Mouse (Mus musculus): ENCODE measurements around the gene Olfr876.
A peak's percentile ranks its signal among the peaks of the same experiment; 100 is the strongest.
"Not testable (repeated sequence)": the region's sequence is repeated elsewhere in the genome, so short reads cannot be mapped to it uniquely, and the experiment has no call there.

Olfr876 gene

DNA sequence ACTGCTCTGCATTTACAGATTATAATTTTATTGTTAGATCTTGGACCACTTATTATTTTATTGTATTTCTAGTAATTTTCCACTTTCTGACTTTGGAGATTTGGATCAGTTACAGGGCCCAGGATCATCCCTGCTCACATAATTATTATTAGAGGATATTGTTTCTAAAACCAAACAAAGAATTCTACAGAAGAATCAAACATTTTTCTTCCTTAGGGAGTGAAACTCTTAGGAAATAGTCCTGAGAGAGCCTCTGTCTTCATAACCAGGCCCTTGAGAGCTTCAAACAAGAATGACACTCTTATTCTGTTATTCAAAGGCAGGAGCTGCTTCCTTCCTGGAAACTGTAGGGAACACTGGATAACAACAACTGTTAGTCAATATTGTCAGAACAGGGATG lies at the start of gene Olfr876:
Gene Olfr876 (plus strand): TSS at position 301 of the 400 bp plus-strand sequence.
- no peak for DNase-seq

DNA sequence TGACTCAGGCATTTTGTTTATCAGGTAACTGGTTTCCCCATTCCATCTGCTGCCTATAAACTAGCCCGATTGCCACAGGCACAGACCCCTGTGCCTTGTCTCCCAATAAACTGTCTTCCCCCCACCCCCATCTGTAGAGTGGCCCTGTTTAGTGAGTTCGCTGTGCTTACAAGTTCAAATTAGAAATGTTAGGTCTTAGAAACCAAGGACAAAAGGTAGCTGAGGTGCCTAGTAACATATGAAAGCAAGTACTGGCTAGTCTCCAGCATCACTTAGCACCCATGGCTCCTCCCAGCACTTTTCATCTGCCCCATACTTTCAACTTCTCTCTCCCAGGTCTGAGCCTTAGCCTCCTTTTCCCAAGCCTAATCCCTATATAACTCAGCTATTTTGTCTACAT lies 41.1 kb upstream of the Olfr876 start:
- no peak for DNase-seq

DNA sequence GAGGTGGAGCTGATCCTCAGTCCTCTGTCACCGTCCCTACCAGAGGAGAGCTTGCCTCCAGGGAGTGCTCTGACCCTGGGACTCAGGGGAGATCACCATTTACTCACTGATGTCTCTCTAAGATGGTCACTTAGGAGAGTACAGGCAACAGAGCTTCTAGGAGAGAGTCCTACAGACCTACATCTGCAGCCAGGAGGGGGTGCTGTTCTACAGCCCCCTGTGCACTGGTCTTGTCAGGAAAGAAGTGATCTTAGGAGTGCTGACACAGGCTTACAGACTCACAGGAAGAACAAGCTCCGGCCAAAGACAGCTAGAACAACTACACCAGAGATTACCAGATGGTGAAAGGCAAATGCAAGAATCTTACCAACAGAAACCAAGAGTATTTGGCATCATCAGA lies 40.3 kb upstream of the Olfr876 start:
- peak; percentile 9 to 12 for DNase-seq

DNA sequence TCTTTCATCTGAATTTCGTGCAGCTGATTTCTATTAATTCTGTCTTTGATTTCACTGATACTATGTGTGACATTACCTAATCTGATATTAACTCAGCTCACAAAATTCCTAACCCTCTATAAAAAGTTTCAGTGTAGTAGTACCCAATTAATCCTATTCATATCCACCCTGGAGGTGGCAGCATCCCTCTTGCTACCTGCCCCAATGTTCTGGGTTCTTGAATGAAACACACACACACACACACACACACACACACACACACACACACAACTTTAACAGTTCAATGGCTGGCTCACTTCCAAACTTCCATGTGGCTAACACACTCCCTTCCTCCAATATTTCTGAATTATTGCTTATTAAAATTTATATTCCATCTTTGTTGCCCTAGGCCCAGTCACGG lies 32.2 kb upstream of the Olfr876 start:
- no peak for DNase-seq

DNA sequence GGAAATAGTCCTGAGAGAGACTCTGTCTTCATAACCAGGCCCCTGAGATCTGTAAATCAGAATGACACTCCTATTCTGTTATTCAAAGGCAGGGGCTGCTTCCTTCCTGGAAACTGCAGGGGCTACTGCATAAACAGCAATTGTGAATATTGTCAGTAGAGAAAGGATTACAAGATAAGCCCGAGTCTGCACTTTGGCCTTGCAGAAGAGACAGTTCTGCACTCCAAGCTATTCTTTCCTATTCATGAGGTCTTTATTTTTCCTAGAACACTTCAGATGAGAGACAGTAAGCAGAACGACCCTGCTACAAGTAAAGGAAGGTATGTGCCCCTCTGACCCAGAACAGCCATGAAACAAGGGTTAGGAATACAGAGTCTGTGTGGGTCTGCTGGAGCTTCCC lies 31.1 kb upstream of the Olfr876 start, which contains the start of gene Olfr875:
Gene Olfr875 (plus strand): TSS at position 99 of the 400 bp plus-strand sequence.
- no peak for DNase-seq

DNA sequence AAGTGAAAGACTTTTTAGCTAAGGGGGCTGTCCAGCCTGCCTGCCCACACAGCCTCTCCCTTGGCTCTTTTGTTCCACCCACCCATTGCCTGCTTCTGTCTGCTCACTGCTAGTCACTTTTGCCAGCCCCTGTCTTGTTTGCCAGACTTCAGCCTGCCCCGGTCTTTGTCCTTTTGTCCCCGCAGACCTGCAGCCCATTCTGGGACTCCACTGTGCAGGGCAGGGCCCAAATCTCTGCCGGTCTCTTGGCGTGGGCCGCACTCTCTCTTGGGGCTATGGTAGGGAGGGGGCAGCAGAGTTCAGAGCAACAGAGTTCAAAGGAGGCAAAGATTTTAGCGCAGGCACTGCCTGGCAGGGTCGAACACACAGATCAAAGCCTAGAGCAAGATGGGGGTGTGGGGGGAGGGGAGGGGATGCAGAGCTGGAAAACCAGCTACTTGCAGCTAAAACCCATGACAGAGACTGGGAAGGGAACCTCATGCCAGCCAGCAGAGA lies 20.0 kb upstream of the Olfr876 start:
- peak; percentile 38 to 54 for DNase-seq

DNA sequence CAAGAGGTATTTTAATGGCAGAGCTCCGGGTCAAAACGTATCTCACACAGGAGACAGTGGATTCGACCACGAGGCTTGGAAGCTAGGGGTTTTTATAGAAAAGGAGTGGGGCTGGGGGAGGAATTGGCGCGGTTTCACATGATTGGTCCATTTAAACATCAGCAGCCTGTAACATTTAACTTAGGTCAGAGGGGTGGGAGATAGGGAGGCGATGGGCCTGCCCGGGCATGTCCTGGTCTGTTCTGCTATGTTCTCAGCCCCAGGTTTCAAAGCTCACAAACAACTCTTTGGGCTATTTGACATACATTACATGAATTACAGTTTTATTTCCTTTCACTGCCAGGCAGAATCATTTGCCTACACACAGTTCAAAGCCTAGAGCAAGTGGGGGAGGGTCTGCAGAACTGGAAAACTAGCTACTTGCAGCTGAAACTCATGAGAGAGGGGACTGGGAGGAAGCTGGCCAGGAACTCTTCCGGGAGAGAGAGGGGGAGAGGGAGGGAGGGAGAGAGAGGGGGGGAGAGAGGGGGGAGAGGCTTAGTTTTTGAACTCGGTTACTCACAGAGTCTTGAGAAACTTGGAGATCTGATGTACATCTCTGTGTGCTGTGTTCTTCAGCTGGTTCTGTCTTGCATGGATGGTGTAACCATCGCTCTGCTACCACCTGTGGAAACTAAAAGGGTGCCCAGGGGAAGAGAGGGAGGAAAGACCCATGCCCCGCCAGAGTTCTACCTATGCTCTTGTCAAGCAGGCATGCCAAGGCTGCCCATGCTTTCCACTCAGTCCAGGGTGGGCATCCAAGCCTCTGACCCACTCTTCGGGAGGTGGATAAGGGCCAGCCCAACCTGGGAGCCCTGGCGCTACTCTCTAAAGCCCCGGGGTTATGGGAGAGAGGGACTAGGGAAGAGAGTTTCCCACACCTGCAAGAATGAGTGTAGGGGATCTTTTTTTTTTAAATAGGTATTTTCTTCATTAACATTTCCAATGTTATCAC lies 19.1 kb upstream of the Olfr876 start:
- DNase-seq: not testable (repeated sequence)

DNA sequence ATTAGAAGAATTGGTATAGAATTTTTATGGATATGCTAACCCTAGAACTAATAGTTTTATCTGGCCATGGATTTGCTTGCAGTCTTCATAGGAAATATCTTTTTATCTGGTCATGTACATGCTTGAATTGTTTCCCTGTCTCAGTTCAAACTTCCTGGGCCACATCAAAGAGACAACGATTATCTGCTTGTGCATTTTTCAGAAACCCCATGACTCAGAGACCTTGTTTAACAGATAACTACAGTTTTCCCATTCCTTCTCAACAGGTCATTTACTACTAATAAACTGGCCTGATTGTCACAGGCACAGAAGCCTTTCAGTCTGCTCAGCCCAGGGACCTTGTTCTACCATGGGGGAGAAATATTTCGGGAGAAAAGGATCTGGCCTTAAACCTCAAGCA lies 16.4 kb upstream of the Olfr876 start:
- no peak for DNase-seq

DNA sequence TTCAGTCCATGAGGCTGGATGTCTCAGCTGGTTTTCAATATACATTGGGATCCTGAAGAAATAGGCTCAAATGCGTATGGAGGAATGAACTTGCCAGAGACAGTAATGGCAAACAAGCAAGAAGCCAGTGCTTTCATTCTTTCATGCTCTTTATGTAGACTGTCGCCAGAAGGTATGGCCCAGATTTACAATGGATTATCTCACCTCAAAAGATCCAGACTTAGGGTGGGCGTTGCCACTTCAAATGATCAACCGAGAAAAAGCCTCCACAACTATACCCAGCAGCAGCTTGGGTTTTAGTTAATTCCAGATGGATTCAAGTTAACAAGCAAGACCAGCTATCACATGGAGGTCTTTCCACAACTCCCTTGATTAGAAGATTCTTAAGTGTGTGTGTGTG lies 776 bp upstream of the Olfr876 start:
- DNase-seq: no peak

DNA sequence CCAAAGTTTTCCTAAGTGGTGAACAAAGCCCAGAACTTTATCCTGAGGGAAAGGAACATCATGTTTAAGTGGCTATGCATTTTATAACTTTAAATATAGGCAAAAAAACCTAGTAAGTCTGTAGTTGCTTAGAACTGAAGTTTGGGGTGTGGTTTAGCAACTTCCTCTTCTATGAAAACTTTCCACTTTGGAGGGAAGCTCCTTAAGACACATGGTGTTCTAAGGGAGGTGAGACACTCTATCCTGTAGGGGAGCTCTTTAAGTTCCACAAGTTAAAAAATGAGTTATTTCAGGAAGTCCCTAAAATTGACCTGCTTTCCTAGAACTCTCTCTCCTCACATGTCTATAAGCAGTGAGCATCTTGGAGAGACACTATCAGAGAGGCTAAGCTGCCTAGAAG lies 4.4 kb downstream of the Olfr876 start:
- no peak for DNase-seq

DNA sequence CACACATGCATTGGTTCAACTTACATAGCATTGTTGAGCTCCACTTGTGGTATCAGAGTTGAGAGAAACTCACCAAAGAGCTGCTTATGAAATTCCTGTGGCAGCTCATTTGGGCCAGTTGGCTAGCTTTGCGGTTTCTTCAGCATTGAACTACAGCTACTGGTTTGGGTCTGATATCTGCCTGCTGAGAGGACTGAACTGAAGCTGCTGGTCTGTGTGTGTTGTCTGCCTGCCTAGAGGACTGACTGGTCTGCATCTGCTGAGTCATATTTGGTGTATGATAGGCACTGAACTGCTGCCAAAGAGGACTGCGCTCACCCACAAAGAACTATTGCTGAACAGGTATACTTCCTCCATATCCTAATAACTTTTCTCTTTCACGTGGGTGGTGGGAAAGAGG lies 5.6 kb downstream of the Olfr876 start:
- peak in 1 of 2 experiments; percentile 2 for DNase-seq

DNA sequence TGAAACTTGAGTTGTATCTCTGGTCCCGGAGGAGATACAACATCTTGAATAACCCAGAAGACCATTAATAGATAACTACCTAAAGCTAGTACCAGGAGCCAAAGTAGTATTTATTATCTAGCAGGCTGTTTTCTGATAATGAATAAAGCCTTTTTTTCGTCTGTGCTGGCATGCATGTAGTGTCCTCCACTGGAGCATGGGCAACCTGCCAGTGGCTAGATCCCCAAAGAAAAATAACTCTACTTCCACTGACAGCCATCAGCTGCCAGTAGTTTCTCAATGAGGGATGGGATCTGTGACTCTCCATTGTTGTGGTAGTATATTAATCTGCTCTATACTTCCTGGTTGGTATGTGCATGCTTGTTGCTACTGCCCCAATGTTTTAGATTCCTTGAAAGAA lies 6.1 kb downstream of the Olfr876 start:
- DNase-seq: peak; percentile 8 to 26

DNA sequence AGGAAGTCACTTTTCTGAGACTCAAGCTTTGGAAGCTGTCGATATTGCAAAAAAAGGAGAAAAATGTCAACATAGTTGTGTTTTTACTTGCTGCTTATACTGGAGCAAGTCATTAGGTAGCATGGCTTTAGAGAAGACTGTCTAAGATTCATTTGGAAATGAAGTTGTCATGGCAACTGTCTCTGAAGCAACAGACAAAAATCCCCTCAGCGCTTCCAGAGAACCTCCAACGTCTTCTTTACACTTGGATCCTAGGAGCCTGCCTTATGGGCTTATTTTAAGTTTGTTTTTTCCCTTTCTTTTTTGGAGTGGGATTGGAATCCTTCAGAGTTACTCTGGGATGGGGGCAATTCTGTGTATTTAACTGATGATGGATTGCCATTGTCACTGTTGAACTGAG lies 11.9 kb downstream of the Olfr876 start:
- no peak for DNase-seq

DNA sequence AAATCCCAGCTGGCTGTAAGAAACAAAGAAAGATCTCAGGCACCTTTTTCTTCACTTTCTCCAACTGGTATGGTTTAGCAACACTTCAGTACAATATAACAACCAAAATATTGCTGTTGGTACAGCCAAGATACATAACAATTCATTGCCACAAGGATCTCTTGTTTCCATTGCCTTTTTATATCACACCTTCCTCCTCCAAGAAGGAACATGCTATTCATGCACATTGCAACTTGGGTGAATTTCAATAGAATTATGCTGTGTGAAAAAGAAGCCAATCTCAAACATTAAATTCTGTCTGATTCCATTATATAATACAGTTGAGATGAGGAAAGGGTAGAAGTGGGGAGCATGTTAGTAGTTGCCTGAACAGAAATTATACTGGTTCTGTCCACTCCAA lies 27.1 kb downstream of the Olfr876 start:
- DNase-seq: no peak

DNA sequence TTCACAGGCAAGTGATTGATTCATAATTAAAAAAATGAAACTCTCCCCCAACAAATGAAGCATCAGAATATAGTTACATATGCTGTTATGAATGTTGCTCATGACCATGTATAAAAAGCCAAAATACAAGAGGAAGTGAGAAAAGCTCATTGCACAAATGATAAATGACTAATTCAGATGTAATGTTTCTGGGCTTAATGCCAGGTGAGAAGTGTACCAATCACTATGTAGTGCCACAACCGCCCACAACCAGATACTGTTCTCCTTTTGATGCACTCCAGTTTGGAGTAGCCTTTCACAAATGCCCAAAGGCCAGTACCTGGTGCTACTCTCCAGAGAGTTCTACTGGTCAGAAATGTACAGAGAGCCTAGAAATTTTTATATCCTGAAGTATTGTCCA lies 30.5 kb downstream of the Olfr876 start:
- peak in 1 of 2 experiments; percentile 1 for DNase-seq

DNA sequence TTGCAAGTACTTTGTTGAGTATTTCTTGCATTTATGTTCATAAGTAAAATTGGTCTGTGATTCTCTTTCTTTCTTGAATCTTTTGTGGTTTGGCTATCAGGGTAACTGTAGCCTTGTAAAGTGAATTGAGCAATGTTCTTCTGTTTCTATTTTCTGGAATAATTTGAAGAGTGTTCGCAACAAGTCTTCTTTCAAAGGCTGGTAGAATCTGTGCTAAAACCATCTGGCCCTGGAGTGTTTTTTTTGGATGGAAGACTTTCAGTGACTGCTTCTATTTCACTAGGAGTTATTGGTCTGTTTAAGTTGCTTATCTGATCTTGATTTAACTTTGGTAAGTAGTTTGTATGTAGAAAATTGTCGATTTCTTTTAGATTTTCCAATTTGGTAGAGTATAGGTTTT lies 46.4 kb downstream of the Olfr876 start:
- DNase-seq: no peak

DNA sequence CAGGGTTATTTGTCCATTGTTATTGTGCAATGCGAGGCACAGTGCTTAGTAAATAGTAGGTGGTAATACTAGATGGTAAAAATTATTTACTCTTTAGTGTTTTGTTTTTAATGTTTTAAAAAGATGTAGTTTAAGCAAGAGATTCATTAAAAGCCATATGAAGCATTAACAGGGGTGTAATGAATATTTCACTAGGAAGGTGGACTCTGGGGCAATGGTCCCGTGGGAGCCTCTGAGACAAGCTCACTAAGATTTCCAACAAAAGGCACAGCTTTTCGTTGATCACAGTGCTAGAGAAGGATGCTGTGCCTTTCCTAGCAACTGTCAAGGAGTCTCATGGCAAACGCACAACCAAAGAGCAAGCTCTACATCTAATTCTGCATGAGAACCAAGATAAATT lies 51.1 kb downstream of the Olfr876 start, which contains the start of gene Olfr877:
Gene Olfr877 (plus strand): TSS at position 301 of the 400 bp plus-strand sequence.
- no peak for DNase-seq
